Mouse (Mus musculus) bone marrow macrophage, adult 2 months (primary cell): ENCODE results near the gene Fam124b.

ENCODE experiments used
- CTCF ChIP-seq: IDR thresholded peaks from 2 replicates; pipeline ENCODE4 v1.5.1; 2012; ENCODE audit warnings: low read depth, mild to moderate bottlenecking, low read length, moderate library complexity
- POLR2A ChIP-seq: IDR thresholded peaks from 2 replicates; pipeline ENCODE4 v1.6.1; 2012; ENCODE audit warnings: mild to moderate bottlenecking, low read depth, low read length, borderline replicate concordance

DNA sequence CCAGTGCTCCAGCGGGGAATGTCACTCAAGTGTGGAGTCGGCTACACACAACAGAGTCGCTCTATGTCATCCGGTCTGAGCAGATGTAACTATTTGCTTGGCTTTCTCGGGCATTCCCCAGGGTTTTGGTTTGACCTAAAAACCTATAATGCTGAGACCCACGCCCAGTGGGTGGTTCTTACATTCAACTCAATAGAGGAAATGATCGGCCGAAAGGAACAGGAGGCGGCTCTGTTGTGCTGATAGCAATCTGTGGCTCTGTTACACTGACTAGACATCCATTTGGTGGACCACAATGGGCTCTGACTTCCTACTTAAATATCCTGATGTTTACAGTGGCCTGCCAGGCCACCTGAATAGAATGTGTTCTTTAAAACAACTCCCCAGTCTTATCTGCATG lies 4.4 kb downstream of the Fam124b start:
- TF ChIP-seq CTCF (no peak), POLR2A (no peak)
